Mouse (Mus musculus) erythroblast, embryonic 14.5 days (primary cell): Measurements from ENCODE around the gene Spef1.

ENCODE experiments used
- GATA1 ChIP-seq: IDR thresholded peaks from 2 replicates; pipeline ENCODE4 v1.6.1; 2012; ENCODE audit warnings: low read length, inconsistent platforms, mixed read lengths
- TAL1 ChIP-seq: IDR thresholded peaks from 3 replicates; pipeline ENCODE4 v1.6.1; 2012; ENCODE audit warnings: low read length, inconsistent platforms, mixed read lengths

GRCm38 (mm10) chr2:131225178-131225577 is 38.1 kb upstream of the Spef1 start:
- TF ChIP-seq TAL1 (no peak), GATA1 (no peak)
